Mouse (Mus musculus): ENCODE data around the gene Ccdc92. TPM values are rescaled to one million over a fixed set of nuclear protein-coding genes. Genes with fewer than 3 reads are reported as not detected.

Ccdc92 gene
- polyA plus RNA-seq, 1 experiment from 2014 or later, result 3.3 TPM

- peak overlapping the region; percentile 71 for H3K9ac ChIP-seq (ENCODE audit: low read depth, low read length)
- WGBS, result under 1% methylated on average over 78 of the region's 88 CpGs
- TF ChIP-seq CTCF (IDR thresholded peaks at IDR 0.05; ENCODE audit: low read depth), result peak; percentile 41
- no peaks in the 10 kb centered on the region for H3K4me1 ChIP-seq (replicated peaks; ENCODE audit: control insufficient read depth, insufficient read depth, low read length)
- peak overlapping the region; percentile 82 for H3K27ac ChIP-seq (ENCODE audit: low read depth, low read length)
- no peaks in the 10 kb centered on the region for H3K9me3 ChIP-seq (ENCODE audit: control insufficient read depth)
- peak overlapping the region; percentile 94 for H3K4me2 ChIP-seq (replicated peaks; ENCODE audit: low read depth)
- no peaks in the 10 kb centered on the region for H3K36me3 ChIP-seq (ENCODE audit: control insufficient read depth, insufficient read depth)
- peak; percentile 60 for ATAC-seq
- H3K27me3 ChIP-seq (replicated peaks; ENCODE audit: control insufficient read depth, insufficient read depth, low read length), result peaks cover 12% of the 10 kb centered on the region
- peak overlapping the region; percentile 69 for H3K4me3 ChIP-seq (ENCODE audit: low read depth, low read length)
Observed at GRCm38 (mm10) chr5:124862871-124863741, 882 bp upstream of the Ccdc92 start.

GRCm38 (mm10) chr5:124861463-124861862 lies 761 bp downstream of the Ccdc92 start:
- H3K9me3 ChIP-seq (ENCODE audit: control insufficient read depth), result no peaks in the 10 kb centered on the region
- peaks cover 12% of the 10 kb centered on the region for H3K27me3 ChIP-seq (replicated peaks; ENCODE audit: control insufficient read depth, insufficient read depth, low read length)
- peak overlapping the region; percentile 94 for H3K4me2 ChIP-seq (replicated peaks; ENCODE audit: low read depth)
- no peak overlapping the region for H3K27ac ChIP-seq (ENCODE audit: low read depth, low read length)
- no peaks in the 10 kb centered on the region for H3K4me1 ChIP-seq (replicated peaks; ENCODE audit: control insufficient read depth, insufficient read depth, low read length)
- H3K9ac ChIP-seq (ENCODE audit: low read depth, low read length), result 0 out of 2 replicates have a peak overlapping the region, but pooled peaks have one; percentile 26
- no peak for ATAC-seq
- no peaks in the 10 kb centered on the region for H3K36me3 ChIP-seq (ENCODE audit: control insufficient read depth, insufficient read depth)
- H3K4me3 ChIP-seq (ENCODE audit: low read depth, low read length), result peak overlapping the region; percentile 69
- TF ChIP-seq CTCF (IDR thresholded peaks at IDR 0.05; ENCODE audit: low read depth), result no peak
- WGBS, result under 1% methylated on average over 33 of the region's 33 CpGs

DNA sequence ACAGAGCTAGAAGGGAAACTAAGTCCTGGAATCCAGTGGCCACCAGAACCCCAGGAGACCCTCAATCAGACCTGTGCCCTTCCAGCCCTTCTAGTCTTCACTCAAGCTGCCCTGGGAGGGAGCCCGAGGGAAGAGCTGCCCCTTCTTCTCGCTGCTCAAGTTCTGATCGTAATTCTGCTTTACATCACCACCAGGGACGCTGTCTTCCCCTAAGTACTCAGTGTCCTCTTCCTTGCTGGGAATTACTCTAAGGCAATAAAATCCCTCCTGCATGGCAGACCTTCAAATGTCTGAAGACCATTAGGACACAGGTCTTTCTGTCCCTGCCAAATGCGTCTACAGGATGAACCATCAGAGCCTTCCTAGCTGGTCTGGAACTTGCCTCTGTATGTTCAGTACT lies 2.2 kb downstream of the Ccdc92 start:
- Histone ChIP-seq H3K4me2 (replicated peaks; ENCODE audit: low read depth) (no peak overlapping the region), H3K9me3 (ENCODE audit: control insufficient read depth) (no peaks in the 10 kb centered on the region), H3K4me1 (replicated peaks; ENCODE audit: control insufficient read depth, insufficient read depth, low read length) (no peaks in the 10 kb centered on the region), H3K36me3 (ENCODE audit: control insufficient read depth, insufficient read depth) (no peaks in the 10 kb centered on the region), H3K4me3 (ENCODE audit: low read depth, low read length) (no peak overlapping the region), H3K27ac (ENCODE audit: low read depth, low read length) (no peak overlapping the region), H3K9ac (ENCODE audit: low read depth, low read length) (no peak overlapping the region), H3K27me3 (replicated peaks; ENCODE audit: control insufficient read depth, insufficient read depth, low read length) (peaks cover 12% of the 10 kb centered on the region)
- WGBS, result 8% methylated on average over 5 of the region's 5 CpGs
- no peak for ATAC-seq
- TF ChIP-seq CTCF (IDR thresholded peaks at IDR 0.05; ENCODE audit: low read depth), result peak; percentile 81

GRCm38 (mm10) chr5:124854202-124854601 lies 8.0 kb downstream of the Ccdc92 start:
- 0 out of 2 replicates have a peak, but pooled peaks cover 2% of the 10 kb centered on the region for H3K27me3 ChIP-seq (replicated peaks; ENCODE audit: control insufficient read depth, insufficient read depth, low read length)
- no peak for TF ChIP-seq CTCF (IDR thresholded peaks at IDR 0.05; ENCODE audit: low read depth)
- no peak overlapping the region for H3K4me2 ChIP-seq (replicated peaks; ENCODE audit: low read depth)
- H3K9me3 ChIP-seq (ENCODE audit: control insufficient read depth), result no peaks in the 10 kb centered on the region
- no peaks in the 10 kb centered on the region for H3K36me3 ChIP-seq (ENCODE audit: control insufficient read depth, insufficient read depth)
- no peak overlapping the region for H3K9ac ChIP-seq (ENCODE audit: low read depth, low read length)
- WGBS, result 92% methylated on average over 4 of the region's 4 CpGs
- no peak for ATAC-seq
- no peak overlapping the region for H3K27ac ChIP-seq (ENCODE audit: low read depth, low read length)
- no peak overlapping the region for H3K4me3 ChIP-seq (ENCODE audit: low read depth, low read length)
- no peaks in the 10 kb centered on the region for H3K4me1 ChIP-seq (replicated peaks; ENCODE audit: control insufficient read depth, insufficient read depth, low read length)

GRCm38 (mm10) chr5:124853079-124853478 lies 9.1 kb downstream of the Ccdc92 start:
- Histone ChIP-seq H3K27me3 (replicated peaks; ENCODE audit: control insufficient read depth, insufficient read depth, low read length) (no peaks in the 10 kb centered on the region), H3K27ac (ENCODE audit: low read depth, low read length) (no peak overlapping the region), H3K36me3 (ENCODE audit: control insufficient read depth, insufficient read depth) (no peaks in the 10 kb centered on the region), H3K4me2 (replicated peaks; ENCODE audit: low read depth) (no peak overlapping the region), H3K9ac (ENCODE audit: low read depth, low read length) (no peak overlapping the region), H3K4me3 (ENCODE audit: low read depth, low read length) (no peak overlapping the region), H3K4me1 (replicated peaks; ENCODE audit: control insufficient read depth, insufficient read depth, low read length) (no peaks in the 10 kb centered on the region), H3K9me3 (ENCODE audit: control insufficient read depth) (no peaks in the 10 kb centered on the region)
- no peak for TF ChIP-seq CTCF (IDR thresholded peaks at IDR 0.05; ENCODE audit: low read depth)
- no peak for ATAC-seq
- WGBS, result 72% methylated on average over 2 of the region's 2 CpGs

DNA sequence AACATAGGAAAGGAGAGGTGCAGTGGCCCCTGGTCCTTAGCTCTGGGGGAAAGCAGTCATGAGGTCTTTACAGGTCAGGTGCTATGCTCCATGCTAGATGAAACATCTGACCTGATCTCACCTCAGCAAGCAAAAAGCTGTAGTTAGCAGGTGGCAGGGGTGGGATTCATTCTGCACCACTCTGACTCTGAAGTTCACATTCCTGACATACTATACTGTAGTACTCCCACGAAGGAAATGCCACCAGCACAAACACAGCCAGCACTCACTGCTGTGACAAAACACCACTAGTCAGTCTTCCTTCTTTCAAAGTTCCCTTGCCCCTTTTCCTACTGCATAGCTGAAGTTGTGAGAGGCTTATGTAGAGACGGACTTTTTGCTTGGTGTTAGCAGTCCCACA lies 9.9 kb downstream of the Ccdc92 start:
- WGBS, result 28% methylated on average over 2 of the region's 2 CpGs
- no peak overlapping the region for H3K27ac ChIP-seq (ENCODE audit: low read depth, low read length)
- H3K9ac ChIP-seq (ENCODE audit: low read depth, low read length), result no peak overlapping the region
- H3K36me3 ChIP-seq (ENCODE audit: control insufficient read depth, insufficient read depth), result no peaks in the 10 kb centered on the region
- H3K4me3 ChIP-seq (ENCODE audit: low read depth, low read length), result no peak overlapping the region
- H3K9me3 ChIP-seq (ENCODE audit: control insufficient read depth), result no peaks in the 10 kb centered on the region
- no peak for TF ChIP-seq CTCF (IDR thresholded peaks at IDR 0.05; ENCODE audit: low read depth)
- H3K4me1 ChIP-seq (replicated peaks; ENCODE audit: control insufficient read depth, insufficient read depth, low read length), result no peaks in the 10 kb centered on the region
- no peaks in the 10 kb centered on the region for H3K27me3 ChIP-seq (replicated peaks; ENCODE audit: control insufficient read depth, insufficient read depth, low read length)
- no peak for ATAC-seq
- H3K4me2 ChIP-seq (replicated peaks; ENCODE audit: low read depth), result no peak overlapping the region

All from intestine, postnatal 0 days (tissue).